Comparison of ENCODE assay signal across 12 mouse cellular contexts in genomic region chr9:67020063-67020462, GRCm38 (mm10). TPM values are rescaled to one million over a fixed set of nuclear protein-coding genes. Genes with fewer than 3 reads are reported as not detected.
DNase-seq lines count a peak whose midpoint lies in the region; ATAC-seq and TF ChIP-seq lines count a peak whose summit lies in the region.
"Had no signal": no experiment of that assay in that cellular context is flagged by ENCODE, and none has a peak within 500 bp of the region (broad histone marks: within the 10 kb centered on the region; RNA-seq: fewer than 3 reads in every experiment).

No protein-coding gene starts in this region.

- no peaks in the 10 kb centered on the region for H3K27me3 ChIP-seq in lung, embryonic 14.5 days (ENCODE audit: insufficient read depth, low read length)
- no peaks in the 10 kb centered on the region for H3K27me3 ChIP-seq in intestine, embryonic 15.5 days (replicated peaks)
- no peaks in the 10 kb centered on the region for H3K27me3 ChIP-seq in myocyte (ENCODE audit: control insufficient read depth, insufficient read depth, insufficient read length)

- H3K9me3 ChIP-seq in lung, embryonic 14.5 days (ENCODE audit: low read depth, low read length): no peaks in the 10 kb centered on the region
- H3K9me3 ChIP-seq in intestine, embryonic 15.5 days: no peaks in the 10 kb centered on the region

- no peak overlapping the region for H3K9ac ChIP-seq in lung, embryonic 14.5 days
- H3K9ac ChIP-seq in intestine, embryonic 15.5 days: no peak overlapping the region

- H3K4me3 ChIP-seq in lung, embryonic 14.5 days (ENCODE audit: low read depth, low read length): no peak overlapping the region
- no peak overlapping the region for H3K4me3 ChIP-seq in intestine, embryonic 15.5 days (replicated peaks)
- H3K4me3 ChIP-seq in myocyte: no peak overlapping the region

- TF ChIP-seq POLR2A in myocyte (IDR thresholded peaks at IDR 0.05; ENCODE audit: insufficient read length, low read depth): no peak

- no peaks in the 10 kb centered on the region for H3K4me1 ChIP-seq in lung, embryonic 14.5 days (ENCODE audit: insufficient read depth)
- H3K4me1 ChIP-seq in intestine, embryonic 15.5 days (replicated peaks): peaks cover 5% of the 10 kb centered on the region; the same call in 1 of the 2 replicates

- no peak overlapping the region for H3K4me2 ChIP-seq in lung, embryonic 14.5 days
- no peak overlapping the region for H3K4me2 ChIP-seq in intestine, embryonic 15.5 days (replicated peaks)
- H3K4me2 ChIP-seq in myocyte (ENCODE audit: low read depth): no peak overlapping the region

- peaks cover 43% of the 10 kb centered on the region for H3K36me3 ChIP-seq in lung, embryonic 14.5 days (ENCODE audit: insufficient read depth)
- H3K36me3 ChIP-seq in intestine, embryonic 15.5 days: peaks cover 33% of the 10 kb centered on the region
- H3K36me3 ChIP-seq in myocyte (ENCODE audit: control insufficient read depth, insufficient read depth): peaks cover 35% of the 10 kb centered on the region

- H3K27ac ChIP-seq in lung, embryonic 14.5 days (ENCODE audit: low read depth): 0 out of 2 replicates have a peak overlapping the region, but pooled peaks have one; percentile 28
- H3K27ac ChIP-seq in intestine, embryonic 15.5 days: no peak overlapping the region

- H3ac ChIP-seq in myocyte (ENCODE audit: control insufficient read depth, insufficient read length): no peak overlapping the region

- no peak for TF ChIP-seq CTCF in lung, embryonic 14.5 days (IDR thresholded peaks at IDR 0.05; ENCODE audit: low read depth)

- no peaks in the 10 kb centered on the region for H3K79me2 ChIP-seq in myocyte (ENCODE audit: control insufficient read depth, insufficient read depth)

- ATAC-seq in lung, embryonic 14.5 days (ENCODE audit: insufficient read depth): no peak
- ATAC-seq in intestine, embryonic 15.5 days: peak; percentile 50; the same call in 1 of the 2 replicates
- ATAC-seq: forebrain, embryonic 14.5 days; inflammation-experienced regulatory T-cells, adult 6 months had no signal

- WGBS in lung, embryonic 14.5 days: 47% methylated on average over 2 of the region's 2 CpGs
- WGBS in intestine, embryonic 15.5 days: 39% methylated on average over 2 of the region's 2 CpGs

- no peak for DNase-seq in lung, embryonic 14.5 days
- no peak for DNase-seq in lung, postnatal 14 days
- peak; percentile 80 for DNase-seq in adrenal gland, postnatal 14 days
- no peak for DNase-seq in layer of hippocampus, adult 11-12 months (ENCODE audit: low spot score)
- no peak for DNase-seq in gastrocnemius, adult 18-20 months (ENCODE audit: low spot score)
- no peak for DNase-seq in MN1 (ENCODE audit: low spot score)
- DNase-seq: lung, postnatal 36 days; thymus, adult 18-20 months had no signal

TF ChIP-seq in myocyte, 11 proteins besides CTCF, POLR2A, EP300 and RAD21:
- peak; percentile 76 for TF ChIP-seq POLR2AphosphoS2 (IDR thresholded peaks at IDR 0.05; ENCODE audit: insufficient read length, low read depth)
- no peak for TF ChIP-seq TCF3 (IDR thresholded peaks at IDR 0.05; ENCODE audit: insufficient read length, low read depth)
- no peak for TF ChIP-seq REST (IDR thresholded peaks at IDR 0.05; ENCODE audit: insufficient read depth, insufficient read length)

RNA-seq across cellular contexts. Expression of gene Tpm1, which starts 29.1 kb away (rescaled TPM):
- polyA plus RNA-seq in lung, embryonic 14.5 days (2014; fragmentation: Nextera tagmentation; extraction: Ambion mirVana): 635 and 725 TPM in 2 replicates
- total RNA-seq in adrenal gland, postnatal 14 days (2021): 183 and 207 TPM in 2 replicates
- polyA plus RNA-seq in intestine, embryonic 15.5 days (2015; fragmentation: Nextera tagmentation; extraction: Ambion mirVana): 994 and 1,099 TPM in 2 replicates
- 1,921 TPM for polyA plus RNA-seq in myocyte (2012; fragmentation: generic; extraction: Trizol)
- total RNA-seq in gastrocnemius, adult 18-20 months (2021): over 10,000 TPM; 24,162 to 25,960 TPM

RNA-seq across cellular contexts. Expression of gene Lactb, which starts 44.8 kb away (rescaled TPM):
- 8.7 and 9.8 TPM in 2 replicates for polyA plus RNA-seq in lung, embryonic 14.5 days (2014; fragmentation: Nextera tagmentation; extraction: Ambion mirVana)
- total RNA-seq in adrenal gland, postnatal 14 days (2021): 19.1 and 20.8 TPM in 2 replicates
- 7.2 and 8.2 TPM in 2 replicates for polyA plus RNA-seq in intestine, embryonic 15.5 days (2015; fragmentation: Nextera tagmentation; extraction: Ambion mirVana)
- 6.6 TPM for polyA plus RNA-seq in myocyte (2012; fragmentation: generic; extraction: Trizol)
- total RNA-seq in gastrocnemius, adult 18-20 months (2021): 10 to 100 TPM; 22.5 to 22.6 TPM
